Mouse (Mus musculus) neural tube, embryonic 10.5 days (tissue): ENCODE measurements around the gene Zfand2a.
A peak's percentile ranks its signal among the peaks of the same experiment; 100 is the strongest.

ENCODE experiments used
- DNase-seq: peaks from one replicate; pipeline ENCODE4 v3.0.0-alpha.2; 2017; ENCODE audit warnings: low spot score; ENCODE audit errors: extremely low spot score

The Zfand2a gene

GRCm38 (mm10) chr5:139466801-139467200 is 17.5 kb downstream of the Zfand2a start:
- DNase-seq: no peak

- no peak for DNase-seq
Measured at GRCm38 (mm10) chr5:139466373-139466772, 18.0 kb downstream of the Zfand2a start.

GRCm38 (mm10) chr5:139464874-139465273 is 19.5 kb downstream of the Zfand2a start:
- DNase-seq: no peak

- peak; percentile 96 for DNase-seq
Measured at GRCm38 (mm10) chr5:139460384-139461067, 23.8 kb downstream of the Zfand2a start, which contains the start of gene 3110082I17Rik. Gene 3110082I17Rik, minus strand, starts transcription at chr5:139460527.

GRCm38 (mm10) chr5:139459938-139460337 is 24.4 kb downstream of the Zfand2a start:
- DNase-seq: no peak

GRCm38 (mm10) chr5:139457241-139457640 is 27.1 kb downstream of the Zfand2a start:
- DNase-seq: no peak

- no peak for DNase-seq
Measured at GRCm38 (mm10) chr5:139455166-139455565, 29.2 kb downstream of the Zfand2a start.

GRCm38 (mm10) chr5:139453031-139453430 is 31.3 kb downstream of the Zfand2a start:
- no peak for DNase-seq

GRCm38 (mm10) chr5:139449926-139450325 is 34.4 kb downstream of the Zfand2a start:
- DNase-seq: no peak

GRCm38 (mm10) chr5:139449161-139449791 is 35.1 kb downstream of the Zfand2a start:
- peak; percentile 26 for DNase-seq

- DNase-seq: no peak
Measured at GRCm38 (mm10) chr5:139448025-139448424, 36.3 kb downstream of the Zfand2a start.

GRCm38 (mm10) chr5:139445258-139445657 is 39.1 kb downstream of the Zfand2a start:
- DNase-seq: no peak

GRCm38 (mm10) chr5:139442962-139443361 is 41.4 kb downstream of the Zfand2a start:
- no peak for DNase-seq

- DNase-seq: peak; percentile 35
Measured at GRCm38 (mm10) chr5:139442428-139442827, 41.9 kb downstream of the Zfand2a start.

- no peak for DNase-seq
Measured at GRCm38 (mm10) chr5:139441726-139442018, 42.7 kb downstream of the Zfand2a start.

- DNase-seq: no peak
Measured at GRCm38 (mm10) chr5:139440926-139441725, 43.2 kb downstream of the Zfand2a start.

GRCm38 (mm10) chr5:139440451-139440850 is 43.9 kb downstream of the Zfand2a start:
- DNase-seq: no peak

- DNase-seq: no peak
Measured at GRCm38 (mm10) chr5:139438440-139438839, 45.9 kb downstream of the Zfand2a start.

GRCm38 (mm10) chr5:139437769-139438168 is 46.6 kb downstream of the Zfand2a start:
- DNase-seq: no peak

GRCm38 (mm10) chr5:139434940-139435339 is 49.4 kb downstream of the Zfand2a start:
- peak; percentile 44 for DNase-seq

GRCm38 (mm10) chr5:139433842-139434568 is 50.3 kb downstream of the Zfand2a start:
- no peak for DNase-seq
